Mouse (Mus musculus): ENCODE measurements around the gene Osbpl8. TPM values are rescaled to one million over a fixed set of nuclear protein-coding genes. Genes with fewer than 3 reads are reported as not detected.
"Not testable (repeated sequence)": the region's sequence is repeated elsewhere in the genome, so short reads cannot be mapped to it uniquely, and the experiment has no call there.

Osbpl8 gene
- polyA plus RNA-seq, 1 experiment from 2014 or later: 6.2 TPM

GRCm38 (mm10) chr10:111232237-111232636, 67.7 kb downstream of the Osbpl8 start:
- DNase-seq (ENCODE audit: low spot score); H3K9me3 ChIP-seq (ENCODE audit: control insufficient read depth, low read length); H3K4me2 ChIP-seq (ENCODE audit: low read length); H3K27me3 ChIP-seq (replicated peaks; ENCODE audit: control insufficient read depth, insufficient read depth, low read length); ATAC-seq (replicated peaks; ENCODE audit: low FRiP score, low TSS enrichment, low read depth); H3K4me1 ChIP-seq (replicated peaks; ENCODE audit: control insufficient read depth, insufficient read depth, low read length); H3K9ac ChIP-seq (ENCODE audit: low read length); H3K27ac ChIP-seq (ENCODE audit: low read depth); H3K36me3 ChIP-seq (ENCODE audit: control insufficient read depth, insufficient read depth, low read length); H3K4me3 ChIP-seq (ENCODE audit: low read depth, low read length): not testable (repeated sequence)
- 92% methylated on average over 7 of the region's 7 CpGs for WGBS

DNA sequence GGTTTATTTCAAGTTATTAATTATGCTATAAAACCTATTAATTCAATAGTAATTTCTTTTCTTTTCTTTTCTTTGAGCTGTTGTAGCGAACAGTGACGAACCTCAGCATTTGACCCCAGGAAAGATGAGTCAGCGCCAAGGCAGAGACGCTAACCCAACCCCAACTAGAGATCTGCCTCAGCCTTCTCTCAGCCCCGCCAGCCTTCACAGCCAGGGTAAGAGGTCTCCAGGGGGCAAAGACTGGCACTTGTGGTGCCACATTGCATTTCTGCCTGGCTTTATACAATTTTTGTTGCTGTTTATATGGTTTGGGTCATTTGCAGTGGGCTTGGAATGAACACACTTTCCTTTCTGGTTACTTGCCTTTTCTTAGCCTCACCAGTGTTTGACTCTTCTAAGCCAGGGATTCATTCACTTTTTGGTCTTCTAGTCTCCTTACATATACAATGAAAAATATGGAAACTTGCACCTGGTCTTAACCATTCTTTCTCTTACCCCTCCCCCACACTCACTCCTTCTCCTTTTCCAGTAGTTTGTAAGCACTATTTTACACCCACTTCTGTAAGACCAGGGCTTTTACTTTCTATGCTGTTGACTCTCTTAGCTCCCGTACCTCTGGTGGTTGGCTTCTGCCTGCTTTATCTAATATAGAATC, 69.1 kb downstream of the Osbpl8 start:
- ATAC-seq (replicated peaks; ENCODE audit: low FRiP score, low TSS enrichment, low read depth) (no peak), DNase-seq (ENCODE audit: low spot score) (no peak)
- H3K4me2 ChIP-seq (ENCODE audit: low read length): no peak overlapping the region
- no peak overlapping the region for H3K9ac ChIP-seq (ENCODE audit: low read length)
- no peak overlapping the region for H3K27ac ChIP-seq (ENCODE audit: low read depth)
- no peak overlapping the region for H3K4me3 ChIP-seq (ENCODE audit: low read depth, low read length)
- H3K27me3 ChIP-seq (replicated peaks; ENCODE audit: control insufficient read depth, insufficient read depth, low read length): no peaks in the 10 kb centered on the region
- H3K9me3 ChIP-seq (ENCODE audit: control insufficient read depth, low read length): no peaks in the 10 kb centered on the region
- H3K4me1 ChIP-seq (replicated peaks; ENCODE audit: control insufficient read depth, insufficient read depth, low read length): no peaks in the 10 kb centered on the region
- H3K36me3 ChIP-seq (ENCODE audit: control insufficient read depth, insufficient read depth, low read length): no peaks in the 10 kb centered on the region
- WGBS: 69% methylated on average over 6 of the region's 6 CpGs

GRCm38 (mm10) chr10:111234450-111235288, 70.1 kb downstream of the Osbpl8 start:
- H3K4me3 ChIP-seq (ENCODE audit: low read depth, low read length): no peak overlapping the region
- H3K4me2 ChIP-seq (ENCODE audit: low read length): no peak overlapping the region
- H3K9ac ChIP-seq (ENCODE audit: low read length): no peak overlapping the region
- H3K36me3 ChIP-seq (ENCODE audit: control insufficient read depth, insufficient read depth, low read length): no peaks in the 10 kb centered on the region
- H3K27ac ChIP-seq (ENCODE audit: low read depth): no peak overlapping the region
- no peaks in the 10 kb centered on the region for H3K4me1 ChIP-seq (replicated peaks; ENCODE audit: control insufficient read depth, insufficient read depth, low read length)
- no peaks in the 10 kb centered on the region for H3K27me3 ChIP-seq (replicated peaks; ENCODE audit: control insufficient read depth, insufficient read depth, low read length)
- ATAC-seq (replicated peaks; ENCODE audit: low FRiP score, low TSS enrichment, low read depth) (no peak), DNase-seq (ENCODE audit: low spot score) (no peak)
- H3K9me3 ChIP-seq (ENCODE audit: control insufficient read depth, low read length): no peaks in the 10 kb centered on the region
- WGBS: 48% methylated on average over 6 of the region's 6 CpGs

GRCm38 (mm10) chr10:111235289-111235570, 70.7 kb downstream of the Osbpl8 start:
- 82% methylated on average over 6 of the region's 6 CpGs for WGBS
- Histone ChIP-seq H3K9me3 (ENCODE audit: control insufficient read depth, low read length) (no peaks in the 10 kb centered on the region), H3K4me1 (replicated peaks; ENCODE audit: control insufficient read depth, insufficient read depth, low read length) (no peaks in the 10 kb centered on the region), H3K36me3 (ENCODE audit: control insufficient read depth, insufficient read depth, low read length) (no peaks in the 10 kb centered on the region), H3K9ac (ENCODE audit: low read length) (no peak overlapping the region), H3K4me2 (ENCODE audit: low read length) (no peak overlapping the region), H3K27ac (ENCODE audit: low read depth) (no peak overlapping the region), H3K27me3 (replicated peaks; ENCODE audit: control insufficient read depth, insufficient read depth, low read length) (no peaks in the 10 kb centered on the region), H3K4me3 (ENCODE audit: low read depth, low read length) (no peak overlapping the region)
- DNase-seq (ENCODE audit: low spot score) (no peak), ATAC-seq (replicated peaks; ENCODE audit: low FRiP score, low TSS enrichment, low read depth) (no peak)

DNA sequence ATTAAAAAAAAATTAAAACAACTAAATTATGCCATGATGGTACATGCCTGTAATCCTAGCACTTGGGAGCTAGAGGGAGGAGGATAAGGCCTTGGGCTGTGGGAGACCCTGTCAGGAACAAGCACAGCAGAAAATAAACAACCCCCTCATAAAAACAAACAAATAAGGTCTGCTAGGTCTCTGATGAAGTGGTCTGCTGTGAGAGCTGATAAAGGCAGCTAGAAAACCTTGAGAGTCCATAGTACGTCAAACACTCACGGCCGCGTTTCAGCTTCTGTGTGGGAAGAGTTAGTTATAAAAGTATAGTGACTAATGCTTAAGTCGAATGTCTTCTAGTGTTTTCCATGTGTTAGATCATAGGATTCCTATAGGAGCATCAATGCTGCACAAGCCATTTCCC, 72.9 kb downstream of the Osbpl8 start:
- DNase-seq (ENCODE audit: low spot score) (no peak), ATAC-seq (replicated peaks; ENCODE audit: low FRiP score, low TSS enrichment, low read depth) (no peak)
- Histone ChIP-seq H3K4me2 (ENCODE audit: low read length) (no peak overlapping the region), H3K27ac (ENCODE audit: low read depth) (no peak overlapping the region), H3K4me1 (replicated peaks; ENCODE audit: control insufficient read depth, insufficient read depth, low read length) (no peaks in the 10 kb centered on the region), H3K27me3 (replicated peaks; ENCODE audit: control insufficient read depth, insufficient read depth, low read length) (no peaks in the 10 kb centered on the region), H3K36me3 (ENCODE audit: control insufficient read depth, insufficient read depth, low read length) (no peaks in the 10 kb centered on the region), H3K9ac (ENCODE audit: low read length) (no peak overlapping the region), H3K4me3 (ENCODE audit: low read depth, low read length) (no peak overlapping the region), H3K9me3 (ENCODE audit: control insufficient read depth, low read length) (no peaks in the 10 kb centered on the region)
- 67% methylated on average over 5 of the region's 5 CpGs for WGBS

GRCm38 (mm10) chr10:111242677-111243076, 78.1 kb downstream of the Osbpl8 start:
- Histone ChIP-seq H3K4me3 (ENCODE audit: low read depth, low read length) (no peak overlapping the region), H3K4me2 (ENCODE audit: low read length) (no peak overlapping the region), H3K36me3 (ENCODE audit: control insufficient read depth, insufficient read depth, low read length) (no peaks in the 10 kb centered on the region), H3K27ac (ENCODE audit: low read depth) (no peak overlapping the region), H3K9me3 (ENCODE audit: control insufficient read depth, low read length) (no peaks in the 10 kb centered on the region), H3K9ac (ENCODE audit: low read length) (no peak overlapping the region), H3K27me3 (replicated peaks; ENCODE audit: control insufficient read depth, insufficient read depth, low read length) (no peaks in the 10 kb centered on the region), H3K4me1 (replicated peaks; ENCODE audit: control insufficient read depth, insufficient read depth, low read length) (0 out of 2 replicates have a peak, but pooled peaks cover 2% of the 10 kb centered on the region)
- no peak for ATAC-seq (replicated peaks; ENCODE audit: low FRiP score, low TSS enrichment, low read depth)
- WGBS: 83% methylated on average over 7 of the region's 7 CpGs
- DNase-seq (ENCODE audit: low spot score): no peak

GRCm38 (mm10) chr10:111247609-111248008, 83.1 kb downstream of the Osbpl8 start:
- Histone ChIP-seq H3K27ac (ENCODE audit: low read depth) (no peak overlapping the region), H3K9me3 (ENCODE audit: control insufficient read depth, low read length) (no peaks in the 10 kb centered on the region), H3K36me3 (ENCODE audit: control insufficient read depth, insufficient read depth, low read length) (no peaks in the 10 kb centered on the region), H3K4me3 (ENCODE audit: low read depth, low read length) (no peak overlapping the region), H3K4me2 (ENCODE audit: low read length) (no peak overlapping the region), H3K4me1 (replicated peaks; ENCODE audit: control insufficient read depth, insufficient read depth, low read length) (0 out of 2 replicates have a peak, but pooled peaks cover 7% of the 10 kb centered on the region), H3K27me3 (replicated peaks; ENCODE audit: control insufficient read depth, insufficient read depth, low read length) (no peaks in the 10 kb centered on the region), H3K9ac (ENCODE audit: low read length) (no peak overlapping the region)
- WGBS: 53% methylated on average over 4 of the region's 4 CpGs
- DNase-seq (ENCODE audit: low spot score) (no peak), ATAC-seq (replicated peaks; ENCODE audit: low FRiP score, low TSS enrichment, low read depth) (no peak)

DNA sequence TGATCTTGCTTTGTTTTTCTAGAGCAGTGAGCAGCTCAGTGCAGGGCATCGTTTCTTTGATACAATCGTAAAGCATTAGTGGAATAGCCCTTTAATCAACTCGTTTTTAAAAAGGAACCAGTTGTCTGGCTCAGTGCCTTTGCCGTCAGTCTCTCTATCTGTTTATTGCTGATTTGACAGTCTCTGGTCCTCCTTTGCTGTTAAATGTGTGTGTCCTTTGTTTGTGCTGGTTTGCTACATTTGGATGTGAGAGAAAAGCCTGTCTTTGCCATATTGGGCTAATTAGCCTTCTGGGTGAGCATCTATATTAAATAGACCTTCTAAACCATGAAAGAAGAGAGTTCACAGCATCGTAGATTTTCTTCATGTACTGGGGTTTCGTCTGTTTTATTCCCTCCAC, 83.6 kb downstream of the Osbpl8 start:
- Histone ChIP-seq H3K4me2 (ENCODE audit: low read length) (no peak overlapping the region), H3K27me3 (replicated peaks; ENCODE audit: control insufficient read depth, insufficient read depth, low read length) (no peaks in the 10 kb centered on the region), H3K27ac (ENCODE audit: low read depth) (no peak overlapping the region), H3K4me3 (ENCODE audit: low read depth, low read length) (no peak overlapping the region), H3K9ac (ENCODE audit: low read length) (no peak overlapping the region), H3K36me3 (ENCODE audit: control insufficient read depth, insufficient read depth, low read length) (no peaks in the 10 kb centered on the region), H3K4me1 (replicated peaks; ENCODE audit: control insufficient read depth, insufficient read depth, low read length) (0 out of 2 replicates have a peak, but pooled peaks cover 7% of the 10 kb centered on the region), H3K9me3 (ENCODE audit: control insufficient read depth, low read length) (no peaks in the 10 kb centered on the region)
- WGBS: 36% methylated on average over 6 of the region's 6 CpGs
- no peak for ATAC-seq (replicated peaks; ENCODE audit: low FRiP score, low TSS enrichment, low read depth)
- DNase-seq (ENCODE audit: low spot score): no peak

DNA sequence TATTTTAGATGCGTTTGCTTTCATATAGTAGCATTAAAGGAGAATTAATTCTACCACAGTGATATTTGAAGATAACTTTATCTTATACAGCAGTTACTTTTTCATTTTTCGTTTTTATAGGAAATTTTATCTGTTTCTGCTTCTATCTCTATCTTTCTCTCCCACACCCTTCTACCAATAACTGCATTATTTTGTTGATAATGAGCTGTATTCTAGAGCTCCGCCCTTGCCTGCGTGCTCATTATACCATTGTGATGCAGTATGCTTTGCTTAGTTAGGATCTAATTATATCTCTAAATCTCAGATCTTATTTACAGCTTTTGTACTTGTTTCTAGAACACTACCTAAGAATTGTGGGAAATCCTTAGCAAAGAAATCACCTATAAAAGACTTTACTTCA, 85.6 kb downstream of the Osbpl8 start:
- H3K4me3 ChIP-seq (ENCODE audit: low read depth, low read length): no peak overlapping the region
- no peak overlapping the region for H3K9ac ChIP-seq (ENCODE audit: low read length)
- H3K36me3 ChIP-seq (ENCODE audit: control insufficient read depth, insufficient read depth, low read length): no peaks in the 10 kb centered on the region
- WGBS: 87% methylated on average over 4 of the region's 4 CpGs
- H3K27ac ChIP-seq (ENCODE audit: low read depth): no peak overlapping the region
- ATAC-seq (replicated peaks; ENCODE audit: low FRiP score, low TSS enrichment, low read depth): no peak
- H3K4me1 ChIP-seq (replicated peaks; ENCODE audit: control insufficient read depth, insufficient read depth, low read length): 0 out of 2 replicates have a peak, but pooled peaks cover 7% of the 10 kb centered on the region
- no peak for DNase-seq (ENCODE audit: low spot score)
- H3K4me2 ChIP-seq (ENCODE audit: low read length): no peak overlapping the region
- no peaks in the 10 kb centered on the region for H3K9me3 ChIP-seq (ENCODE audit: control insufficient read depth, low read length)
- H3K27me3 ChIP-seq (replicated peaks; ENCODE audit: control insufficient read depth, insufficient read depth, low read length): no peaks in the 10 kb centered on the region
